Mouse (Mus musculus): ENCODE measurements around the gene Bag6. TPM values are rescaled to one million over a fixed set of nuclear protein-coding genes. Genes with fewer than 3 reads are reported as not detected.

Gene Bag6
- polyA plus RNA-seq (2012; rRNA removed), result 199 and 213 TPM in 2 replicates

GRCm38 (mm10) chr17:35134801-35135590, at the start of gene Bag6:
Gene Bag6, plus strand, starts transcription at chr17:35135178.
- peak; percentile 84 to 94 for DNase-seq (ENCODE audit: extremely low spot score in 1 of 2, low spot score in 1 of 2)

GRCm38 (mm10) chr17:35085208-35085865, 49.6 kb upstream of the Bag6 start, which contains the start of gene Ly6g6f:
Gene Ly6g6f, minus strand, starts transcription at chr17:35085610.
- no peak for DNase-seq (ENCODE audit: extremely low spot score in 1 of 2, low spot score in 1 of 2)

GRCm38 (mm10) chr17:35088151-35088550, 46.8 kb upstream of the Bag6 start:
- DNase-seq (ENCODE audit: extremely low spot score in 1 of 2, low spot score in 1 of 2), result no peak

GRCm38 (mm10) chr17:35088825-35089644, 45.9 kb upstream of the Bag6 start, which contains the start of gene Abhd16a:
Gene Abhd16a, plus strand, starts transcription at chr17:35089263.
- DNase-seq (ENCODE audit: extremely low spot score in 1 of 2, low spot score in 1 of 2), result peak; percentile 87 to 95

GRCm38 (mm10) chr17:35090166-35090932, 44.6 kb upstream of the Bag6 start:
- DNase-seq (ENCODE audit: extremely low spot score in 1 of 2, low spot score in 1 of 2), result no peak

- DNase-seq (ENCODE audit: extremely low spot score in 1 of 2, low spot score in 1 of 2), result no peak
Observed at GRCm38 (mm10) chr17:35092403-35093198, 42.4 kb upstream of the Bag6 start.

GRCm38 (mm10) chr17:35094475-35095365, 40.3 kb upstream of the Bag6 start:
- no peak for DNase-seq (ENCODE audit: extremely low spot score in 1 of 2, low spot score in 1 of 2)

GRCm38 (mm10) chr17:35096597-35096996, 38.4 kb upstream of the Bag6 start:
- DNase-seq (ENCODE audit: extremely low spot score in 1 of 2, low spot score in 1 of 2), result no peak

GRCm38 (mm10) chr17:35097164-35097655, 37.8 kb upstream of the Bag6 start:
- DNase-seq (ENCODE audit: extremely low spot score in 1 of 2, low spot score in 1 of 2), result peak; percentile 55 to 69

- no peak for DNase-seq (ENCODE audit: extremely low spot score in 1 of 2, low spot score in 1 of 2)
Observed at GRCm38 (mm10) chr17:35100196-35100765, 34.7 kb upstream of the Bag6 start.

GRCm38 (mm10) chr17:35101161-35101560, 33.8 kb upstream of the Bag6 start:
- DNase-seq (ENCODE audit: extremely low spot score in 1 of 2, low spot score in 1 of 2), result no peak

GRCm38 (mm10) chr17:35102299-35102698, 32.7 kb upstream of the Bag6 start:
- no peak for DNase-seq (ENCODE audit: extremely low spot score in 1 of 2, low spot score in 1 of 2)

- no peak for DNase-seq (ENCODE audit: extremely low spot score in 1 of 2, low spot score in 1 of 2)
Observed at GRCm38 (mm10) chr17:35103221-35103690, 31.7 kb upstream of the Bag6 start.

- no peak for DNase-seq (ENCODE audit: extremely low spot score in 1 of 2, low spot score in 1 of 2)
Observed at GRCm38 (mm10) chr17:35104079-35104478, 30.9 kb upstream of the Bag6 start.

- DNase-seq (ENCODE audit: extremely low spot score in 1 of 2, low spot score in 1 of 2), result no peak
Observed at GRCm38 (mm10) chr17:35104754-35105153, 30.2 kb upstream of the Bag6 start.

- DNase-seq (ENCODE audit: extremely low spot score in 1 of 2, low spot score in 1 of 2), result no peak
Observed at GRCm38 (mm10) chr17:35105740-35106389, 29.1 kb upstream of the Bag6 start.

- no peak for DNase-seq (ENCODE audit: extremely low spot score in 1 of 2, low spot score in 1 of 2)
Observed at GRCm38 (mm10) chr17:35106522-35106921, 28.5 kb upstream of the Bag6 start.
